Mouse (Mus musculus): Measurements from ENCODE around the gene Rbm15. TPM values are rescaled to one million over a fixed set of nuclear protein-coding genes. Genes with fewer than 3 reads are reported as not detected.

Rbm15 gene
- total RNA-seq, 2 experiments from 2014 or later: 27.1 to 28.1 TPM

DNA sequence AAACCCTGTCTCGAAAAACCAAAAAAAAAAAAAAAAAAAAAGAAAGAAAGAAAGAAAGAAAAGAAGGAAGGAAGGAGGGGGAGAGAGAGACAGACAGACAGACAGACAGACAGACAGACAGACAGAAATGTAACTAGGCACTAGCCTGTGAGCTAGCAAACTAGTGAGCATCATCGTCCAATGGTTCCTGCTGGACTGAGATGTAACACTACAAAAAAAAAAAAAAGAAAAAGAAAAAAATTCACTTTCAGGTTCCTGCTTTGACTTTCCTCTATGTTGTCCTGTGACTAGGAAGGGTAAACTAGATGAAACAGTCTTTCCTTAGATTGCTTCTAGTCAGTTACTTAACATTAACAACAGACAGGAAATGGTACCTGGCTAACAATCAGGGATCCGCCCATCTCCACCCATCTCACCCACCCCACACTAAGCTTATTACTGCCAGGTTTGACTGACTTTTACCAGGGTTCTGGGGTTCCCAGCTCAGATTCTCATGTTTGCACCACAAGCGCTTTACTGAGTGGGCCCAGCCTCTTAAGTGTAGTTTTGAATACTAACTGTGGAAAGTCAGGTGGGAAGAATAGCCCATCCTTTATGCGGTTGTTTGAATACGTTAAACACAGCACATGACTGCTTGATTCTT lies 22.3 kb upstream of the Rbm15 start:
- intact Hi-C loops (cut with DNase I): loop anchor here (5.0 kb wide), 1 partner anchor 257 kb away; no protein-coding TSS in a partner anchor
- TF ChIP-seq CTCF (IDR thresholded peaks at IDR 0.05): no peak
- no peak for DNase-seq (ENCODE audit: extremely low spot score in 1 of 2, low spot score in 2 of 2)

DNA sequence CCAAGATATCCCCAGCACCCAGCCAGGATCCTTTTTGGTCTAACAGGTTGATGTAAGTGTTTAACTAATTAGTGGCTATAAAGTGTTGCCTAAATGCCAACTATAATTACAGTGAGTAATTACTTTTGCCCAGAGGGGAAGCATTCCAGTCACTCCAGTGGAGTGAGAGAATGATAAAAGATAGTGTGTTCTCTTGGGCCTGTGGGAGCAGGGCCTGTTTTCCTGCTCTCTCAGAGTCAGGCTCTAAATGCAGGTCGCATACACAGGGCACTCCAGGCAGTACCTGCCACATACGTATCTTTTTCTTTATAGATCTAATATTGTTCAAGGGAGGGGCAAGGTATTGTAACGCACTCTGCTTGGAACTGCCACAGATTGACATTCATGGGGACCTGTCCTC lies 18.2 kb upstream of the Rbm15 start:
- Histone ChIP-seq H3K27ac (no peak overlapping the region), H3K4me3 (no peak overlapping the region)
- TF ChIP-seq CTCF (IDR thresholded peaks at IDR 0.05): no peak
- intact Hi-C loops (cut with DNase I): loop anchor here (5.0 kb wide), 1 partner anchor 109 kb away; no protein-coding TSS in a partner anchor
- no peak for DNase-seq (ENCODE audit: extremely low spot score in 1 of 2, low spot score in 2 of 2)

More for the DNA sequence above, 22.3 kb upstream of the Rbm15 start:
- H3K27ac ChIP-seq: no peak overlapping the region
- H3K4me3 ChIP-seq: no peak overlapping the region

DNA sequence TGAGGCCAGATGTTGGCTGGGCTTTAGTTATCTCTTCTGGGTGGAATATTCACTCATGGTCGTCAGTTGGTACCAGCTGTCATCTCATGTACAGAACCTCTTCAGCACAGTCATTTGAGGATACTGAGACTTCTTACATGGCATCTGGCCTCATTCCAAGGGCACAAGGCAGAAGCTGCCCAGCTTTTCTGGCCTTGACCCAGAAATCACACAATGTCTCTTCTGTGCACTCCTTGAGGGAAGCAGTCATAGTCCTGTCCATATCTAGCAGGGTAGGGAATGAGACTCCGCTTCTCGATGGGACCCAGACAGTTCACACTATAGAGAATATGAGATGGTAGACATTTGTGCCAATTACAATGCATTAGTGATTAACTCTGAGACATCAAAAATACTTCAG lies 15.5 kb upstream of the Rbm15 start:
- no peak overlapping the region for H3K27ac ChIP-seq
- no peak for TF ChIP-seq CTCF (IDR thresholded peaks at IDR 0.05)
- H3K4me3 ChIP-seq: no peak overlapping the region
- intact Hi-C loops (cut with DNase I): no loop called here
- DNase-seq (ENCODE audit: extremely low spot score in 1 of 2, low spot score in 2 of 2): no peak

DNA sequence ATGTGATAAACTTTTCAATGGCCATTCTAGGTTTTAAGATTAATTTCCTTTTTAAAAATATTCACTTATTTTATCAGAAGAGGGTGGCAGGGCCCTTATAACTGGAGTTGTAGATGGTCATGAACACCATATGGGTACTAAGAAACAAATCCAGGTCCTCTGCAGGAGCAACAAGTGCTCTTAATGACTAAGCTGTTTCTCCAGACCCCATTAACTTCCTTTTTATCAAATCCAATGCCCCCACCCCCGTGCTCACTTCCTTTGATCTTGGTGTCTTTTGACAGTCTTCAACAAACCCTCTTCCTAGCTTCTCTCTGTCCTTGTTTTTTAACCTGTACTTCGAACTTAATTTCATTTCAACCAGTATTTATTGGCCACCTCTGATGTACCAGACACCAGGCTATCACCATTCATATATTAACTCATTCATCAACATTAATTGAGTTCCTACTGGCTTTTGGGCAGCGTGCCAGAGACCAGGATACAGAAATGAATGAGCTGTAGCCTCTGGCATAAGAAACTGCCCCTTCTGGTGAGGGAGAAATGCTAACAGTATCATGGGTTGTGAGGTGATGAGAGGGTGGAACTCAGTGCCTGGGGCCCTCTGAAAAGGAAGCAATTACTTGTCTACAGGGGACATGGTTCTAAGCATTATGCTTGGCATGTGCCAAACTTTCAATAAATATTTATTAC lies 11.7 kb upstream of the Rbm15 start:
- Histone ChIP-seq H3K27ac (no peak overlapping the region), H3K4me3 (no peak overlapping the region)
- intact Hi-C loops (cut with DNase I): no loop called here
- TF ChIP-seq CTCF (IDR thresholded peaks at IDR 0.05): no peak
- DNase-seq (ENCODE audit: extremely low spot score in 1 of 2, low spot score in 2 of 2): no peak

DNA sequence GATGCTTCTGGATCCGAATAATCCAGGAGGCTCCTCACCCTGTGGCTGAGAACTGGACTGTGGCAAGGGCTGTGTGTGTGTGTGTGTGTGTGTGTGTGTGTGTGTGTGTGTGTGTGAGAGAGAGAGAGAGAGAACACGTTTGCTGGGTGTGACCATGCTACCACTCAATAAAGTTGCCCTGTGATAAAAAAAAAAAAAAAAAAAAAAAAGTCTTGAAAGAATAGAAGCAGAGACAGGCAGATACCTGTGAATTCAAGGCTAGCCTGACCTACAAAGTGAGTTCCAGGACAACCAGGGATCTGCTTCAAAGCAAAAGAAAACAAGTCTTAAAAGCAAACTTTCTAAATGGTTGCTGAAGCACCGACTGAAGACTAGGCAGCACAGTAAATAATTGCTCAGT lies 10.5 kb upstream of the Rbm15 start:
- no peak overlapping the region for H3K4me3 ChIP-seq
- intact Hi-C loops (cut with DNase I): no loop called here
- DNase-seq (ENCODE audit: extremely low spot score in 1 of 2, low spot score in 2 of 2): no peak
- TF ChIP-seq CTCF (IDR thresholded peaks at IDR 0.05): no peak
- no peak overlapping the region for H3K27ac ChIP-seq

DNA sequence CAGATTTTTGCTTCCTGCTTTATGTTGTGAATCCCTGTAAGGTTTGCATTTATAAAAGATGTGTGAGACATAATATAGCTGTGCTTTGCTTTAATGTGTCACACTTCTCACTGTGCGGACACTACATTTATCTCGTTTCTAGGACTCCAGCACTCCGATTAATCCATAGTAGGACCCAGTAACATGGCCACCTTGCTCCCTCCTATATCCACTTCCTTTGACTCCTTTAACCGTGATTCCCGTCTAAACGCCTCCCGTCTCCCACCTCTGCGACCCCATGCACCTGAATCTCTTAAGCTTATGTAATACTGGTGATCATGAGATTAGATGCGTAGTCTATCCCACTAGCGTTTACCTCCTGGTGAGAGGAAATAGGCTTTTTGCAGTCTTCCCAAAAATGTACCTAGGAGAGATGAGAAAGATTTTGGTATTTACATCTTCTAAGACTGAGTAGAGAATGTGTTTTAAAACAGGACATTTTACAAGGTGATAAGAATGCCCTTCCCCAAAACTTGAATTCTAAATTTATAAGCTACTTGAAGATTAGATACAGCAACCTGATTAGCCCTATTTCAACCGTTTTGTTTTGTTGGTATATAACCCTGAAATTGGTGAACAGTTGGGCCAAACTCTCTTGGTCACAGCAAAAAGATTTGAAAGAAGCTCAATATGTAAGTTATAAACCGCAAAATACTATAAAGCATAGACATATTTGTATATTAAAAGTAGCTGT lies 895 bp upstream of the Rbm15 start:
- intact Hi-C loops (cut with DNase I): loop anchor here (5.0 kb wide), 2 partner anchors 102 to 127 kb away; partner anchors contain the start of gene A630076J17Rik
- Histone ChIP-seq H3K27ac (peak overlapping the region; percentile 84), H3K4me3 (peak overlapping the region; percentile 70)
- no peak for TF ChIP-seq CTCF (IDR thresholded peaks at IDR 0.05)
- no peak for DNase-seq (ENCODE audit: extremely low spot score in 1 of 2, low spot score in 2 of 2)

DNA sequence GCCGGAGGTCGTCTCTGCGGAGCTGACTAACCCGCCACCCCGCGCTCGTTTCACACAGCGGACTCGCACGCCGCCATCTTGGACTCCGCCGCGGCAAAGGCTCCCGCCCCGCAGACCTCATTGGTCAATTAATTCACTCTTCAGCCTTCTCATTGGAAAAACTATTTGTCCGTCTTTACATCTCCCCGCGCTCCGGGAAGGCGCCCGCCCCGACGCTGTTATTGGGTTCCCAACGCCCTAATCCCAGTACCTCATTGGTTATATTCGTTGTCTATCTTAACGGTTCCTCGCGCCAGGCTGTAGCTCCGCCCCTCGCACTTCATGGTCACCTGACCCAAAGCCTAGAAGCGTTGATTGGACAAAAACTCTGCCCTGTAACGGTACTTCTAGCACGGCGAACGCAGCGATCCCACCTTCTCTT lies 503 bp downstream of the Rbm15 start:
- peak; percentile 91 to 96 for DNase-seq (ENCODE audit: extremely low spot score in 1 of 2, low spot score in 2 of 2)
- Histone ChIP-seq H3K27ac (peak overlapping the region; percentile 94), H3K4me3 (peak overlapping the region; percentile 90)
- no peak for TF ChIP-seq CTCF (IDR thresholded peaks at IDR 0.05)
- intact Hi-C loops (cut with DNase I): loop anchor here (2.0 to 5.0 kb wide), 3 partner anchors 54 to 126 kb away; partner anchors contain the start of genes A630076J17Rik and Lamtor5

DNA sequence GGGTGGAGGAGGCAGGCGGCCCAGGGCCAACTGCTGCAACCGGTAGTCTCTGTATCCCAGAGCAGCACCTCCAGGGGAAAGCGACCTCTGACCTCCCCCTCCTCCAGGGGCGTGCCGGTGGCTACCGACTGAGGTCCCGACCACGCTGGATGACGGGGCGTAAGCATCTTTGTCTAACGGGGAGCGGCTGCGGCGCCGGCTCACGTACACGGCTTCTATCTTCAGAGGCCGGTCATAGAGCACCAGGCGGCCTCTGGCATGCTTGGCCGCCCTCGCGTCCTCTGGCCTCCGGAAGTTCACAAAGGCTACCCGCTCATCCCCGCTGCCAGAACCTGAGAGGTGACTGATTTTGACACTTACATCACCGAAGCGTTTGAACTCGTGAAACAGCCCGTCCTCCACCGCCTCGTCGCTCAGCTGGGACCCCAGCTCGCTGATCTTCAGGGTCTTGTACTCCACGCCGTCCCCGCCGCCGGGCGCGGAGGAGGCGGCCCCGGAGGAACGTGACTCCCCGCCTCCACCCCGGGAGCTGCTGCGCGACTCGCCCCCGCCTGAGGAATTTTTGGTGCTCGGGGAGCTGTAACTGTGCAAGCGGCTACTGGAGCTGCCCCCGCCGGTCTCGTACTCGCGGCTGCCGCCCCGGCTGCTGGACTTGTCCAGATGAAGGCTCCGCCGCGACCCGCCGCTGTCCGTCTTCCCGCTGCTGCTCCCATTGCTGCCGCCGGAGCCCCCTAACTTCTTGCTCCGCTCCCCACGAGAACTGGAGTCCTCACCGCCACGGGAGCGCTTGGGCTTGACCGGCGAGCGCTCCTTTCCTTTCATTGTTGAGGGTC lies 1.1 kb downstream of the Rbm15 start:
- no peak for TF ChIP-seq CTCF (IDR thresholded peaks at IDR 0.05)
- H3K27ac ChIP-seq: peak overlapping the region; percentile 94
- H3K4me3 ChIP-seq: peak overlapping the region; percentile 90
- intact Hi-C loops (cut with DNase I): loop anchor here (2.0 to 5.0 kb wide), 3 partner anchors 54 to 125 kb away; partner anchors contain the start of genes A630076J17Rik and Lamtor5
- DNase-seq (ENCODE audit: extremely low spot score in 1 of 2, low spot score in 2 of 2): peak; percentile 66 to 69

DNA sequence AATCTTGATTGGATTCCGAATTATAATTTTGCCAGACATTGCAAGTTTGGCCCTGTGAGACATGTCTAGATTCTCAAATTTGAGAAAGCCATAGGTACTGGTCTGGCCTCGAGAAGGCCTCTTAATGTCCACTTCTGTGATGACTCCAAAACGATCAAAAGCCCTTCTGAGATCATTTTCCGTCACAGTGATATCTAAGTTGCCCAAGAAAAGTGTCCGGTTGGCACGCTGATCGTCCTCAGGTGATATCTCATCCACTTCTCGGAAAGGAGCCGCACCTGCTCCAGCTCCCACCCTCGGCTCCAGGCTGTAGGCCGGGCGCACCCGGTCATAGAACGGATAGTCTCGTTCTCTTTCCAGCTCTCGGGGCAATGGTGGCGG lies 1.7 kb downstream of the Rbm15 start:
- DNase-seq (ENCODE audit: extremely low spot score in 1 of 2, low spot score in 2 of 2): no peak
- Histone ChIP-seq H3K27ac (peak overlapping the region; percentile 94), H3K4me3 (peak overlapping the region; percentile 90)
- TF ChIP-seq CTCF (IDR thresholded peaks at IDR 0.05): no peak
- intact Hi-C loops (cut with DNase I): loop anchor here (2.0 to 5.0 kb wide), 3 partner anchors 53 to 124 kb away; partner anchors contain the start of genes A630076J17Rik and Lamtor5

DNA sequence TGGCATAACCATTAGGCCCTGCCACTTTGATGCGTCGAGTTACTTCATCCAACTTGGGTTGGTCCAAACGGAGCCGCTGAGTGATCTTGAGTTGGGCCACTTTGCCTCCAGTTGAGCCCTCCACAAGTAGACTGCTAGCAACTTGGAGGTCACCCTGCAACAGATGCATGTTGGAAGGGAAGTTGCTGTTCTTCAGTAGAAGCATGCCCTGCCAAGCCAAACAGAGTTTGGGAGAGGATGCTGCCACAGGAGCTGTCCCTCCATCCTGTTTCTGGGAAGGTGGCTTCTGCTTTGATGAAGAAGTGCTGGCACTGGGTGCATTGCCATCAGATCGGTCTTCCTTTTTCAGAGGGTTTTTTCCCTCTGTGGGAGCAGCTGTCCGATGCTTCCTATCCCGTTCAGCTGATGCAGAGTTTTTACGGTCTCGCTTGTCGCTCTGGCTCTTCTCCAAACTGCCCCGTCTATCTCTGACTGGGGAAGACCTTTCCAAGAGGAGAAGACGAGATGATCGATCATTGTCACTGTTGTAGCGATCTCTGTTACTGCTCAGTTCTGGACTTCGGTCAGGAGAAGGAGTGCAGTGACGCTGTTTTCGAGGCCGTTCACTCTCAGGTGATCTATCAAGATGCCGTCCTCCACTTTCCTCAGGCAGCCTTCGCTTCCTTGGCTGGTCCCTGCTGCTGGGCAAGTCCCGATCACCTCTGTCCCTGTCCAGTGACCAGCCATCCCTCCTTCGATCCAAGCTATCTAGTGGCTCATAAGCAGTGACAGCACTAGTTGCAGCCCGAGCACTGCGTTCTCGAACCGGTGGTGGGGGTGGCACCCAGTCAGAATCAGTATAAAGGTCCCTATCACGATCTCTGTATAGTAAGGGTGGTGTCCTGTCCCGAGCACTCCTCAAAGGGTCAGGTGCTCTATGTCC lies 2.7 kb downstream of the Rbm15 start:
- no peak for DNase-seq (ENCODE audit: extremely low spot score in 1 of 2, low spot score in 2 of 2)
- no peak for TF ChIP-seq CTCF (IDR thresholded peaks at IDR 0.05)
- Histone ChIP-seq H3K27ac (no peak overlapping the region), H3K4me3 (peak overlapping the region; percentile 90)
- intact Hi-C loops (cut with DNase I): loop anchor here (5.0 kb wide), 2 partner anchors 98 to 123 kb away; partner anchors contain the start of gene A630076J17Rik
